Mouse (Mus musculus) activated CD4-positive, CD25-positive, alpha-beta regulatory T cell, adult 4 months (primary cell): ENCODE data around the gene Slc39a8. TPM values are rescaled to one million over a fixed set of nuclear protein-coding genes. Genes with fewer than 3 reads are reported as not detected.

ENCODE experiments used
- ATAC-seq: one replicate; pipeline ENCODE4 v1.8.0; 2017
- polyA plus RNA-seq, 2 experiments: library from polyadenylated mRNA; unstranded; fragments of 100-300 nt; shearing (Covaris generic); gene quantifications; one replicate each; pipeline ENCODE4 v1.2.1; 2017

Slc39a8 gene
- polyA plus RNA-seq, 2 experiments from 2014 or later, result 1.5 to 2.8 TPM

- ATAC-seq, result no peak
Measured at GRCm38 (mm10) chr3:135919305-135919704, 94.2 kb downstream of the Slc39a8 start.

DNA sequence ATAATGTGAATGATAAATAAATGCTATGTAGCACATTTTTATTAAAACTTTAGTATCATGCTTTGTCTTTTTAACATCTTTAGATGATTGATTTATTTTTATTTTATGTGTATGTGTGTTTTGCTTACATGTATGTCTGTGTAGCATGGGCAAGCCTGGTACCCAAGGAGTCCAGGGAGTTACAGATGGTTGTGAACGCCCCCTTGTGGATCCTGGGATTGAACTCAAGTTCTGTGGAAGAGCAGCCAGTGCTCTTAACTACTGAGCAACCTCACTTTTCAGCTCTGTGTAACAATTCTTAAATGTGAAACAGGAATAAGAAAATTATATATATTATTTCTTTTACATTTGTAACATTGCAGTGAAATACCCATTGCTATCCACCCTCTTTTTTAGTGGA is 101.7 kb downstream of the Slc39a8 start:
- ATAC-seq, result no peak

GRCm38 (mm10) chr3:135928184-135928583 is 103.1 kb downstream of the Slc39a8 start:
- ATAC-seq, result no peak

DNA sequence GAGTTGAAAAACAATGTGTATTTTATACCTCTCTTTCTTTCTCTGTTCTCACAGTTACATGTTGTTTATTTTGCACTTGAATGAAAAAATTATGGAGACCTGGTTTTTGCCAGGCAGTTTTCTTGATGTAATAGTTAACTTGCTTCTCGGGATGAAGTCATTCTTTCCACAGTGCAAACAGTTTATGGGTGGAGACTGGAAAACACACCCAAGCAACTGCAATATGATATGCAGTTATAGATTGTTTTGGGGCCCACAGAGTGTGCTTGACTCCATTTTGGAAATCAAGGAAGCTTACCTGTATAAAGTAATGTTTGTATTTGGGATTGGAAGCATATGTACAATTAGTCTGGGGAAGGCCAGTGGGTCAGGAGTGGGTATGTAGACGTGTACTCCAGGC is 112.4 kb downstream of the Slc39a8 start:
- ATAC-seq, result no peak

Other genes starting within 250 kb of the Slc39a8 start
- gene Nfkb1, start 133.7 kb upstream of the Slc39a8 start, polyA plus RNA-seq, result 100 to 1,000 TPM in 1 of 2 experiments, 10 to 100 TPM in 1; 96.6 to 101 TPM